Mouse (Mus musculus) intestine, embryonic 16.5 days (tissue): ENCODE results near the gene Tsfm. TPM values are rescaled to one million over a fixed set of nuclear protein-coding genes. Genes with fewer than 3 reads are reported as not detected.

Experiments used
- ATAC-seq: fragments of 200-750 bp; cut with Nextera tagmentation; 2 replicates; pipeline ENCODE4 v1.8.0; 2017; ENCODE audit warnings: moderate TSS enrichment, moderate library complexity
- H3K27ac ChIP-seq: fragments of 300-500 bp; sonication (generic); 2 replicates; pipeline ENCODE4 v1.5.1; 2014; ENCODE audit warnings: mild to moderate bottlenecking, low read length
- H3K27me3 ChIP-seq: fragments of 300-500 bp; sonication (generic); replicated peaks from 2 replicates; pipeline ENCODE4 v1.6.1; 2014; ENCODE audit warnings: low read length, control low read depth, mixed read lengths; ENCODE audit not compliant: control insufficient read depth, insufficient read depth
- H3K36me3 ChIP-seq: fragments of 300-500 bp; sonication (generic); 2 replicates; pipeline ENCODE4 v1.6.1; 2014; ENCODE audit warnings: low read length, control low read depth; ENCODE audit not compliant: control insufficient read depth, insufficient read depth
- H3K4me1 ChIP-seq: fragments of 300-500 bp; sonication (generic); 2 replicates; pipeline ENCODE4 v1.6.1; 2014; ENCODE audit warnings: low read length, control low read depth, mixed read lengths; ENCODE audit not compliant: control insufficient read depth, insufficient read depth
- H3K4me2 ChIP-seq: fragments of 300-500 bp; sonication (generic); 2 replicates; pipeline ENCODE4 v1.6.1; 2014; ENCODE audit warnings: low read depth, low read length, control low read depth
- H3K4me3 ChIP-seq: fragments of 300-500 bp; sonication (generic); 2 replicates; pipeline ENCODE4 v1.5.1; 2014; ENCODE audit warnings: mild to moderate bottlenecking, low read length
- H3K9ac ChIP-seq: fragments of 300-500 bp; sonication (generic); 2 replicates; pipeline ENCODE4 v1.6.1; 2014; ENCODE audit warnings: low read depth, low read length
- H3K9me3 ChIP-seq: fragments of 300-500 bp; sonication (generic); 2 replicates; pipeline ENCODE4 v1.6.1; 2016; ENCODE audit warnings: low read length, control low read depth; ENCODE audit not compliant: control insufficient read depth
- WGBS: fragments of 180-500 bp; shearing (Covaris S2); extraction: QIAGEN DNeasy Blood & Tissue Kit; methylation state at CpG from one replicate; pipeline ENCODE4 v1.1.7; 2014; 5-methylcytosine and 5-hydroxymethylcytosine counted together
- polyA plus RNA-seq: library from polyadenylated mRNA; unstranded; fragments of >200 nt; fragmentation: Nextera tagmentation; extraction: Ambion mirVana; gene quantifications from 2 replicates; pipeline ENCODE4 v1.2.1, GENCODE M21; 2015

Tsfm gene
- polyA plus RNA-seq, 1 experiment from 2014 or later = 100 TPM

DNA sequence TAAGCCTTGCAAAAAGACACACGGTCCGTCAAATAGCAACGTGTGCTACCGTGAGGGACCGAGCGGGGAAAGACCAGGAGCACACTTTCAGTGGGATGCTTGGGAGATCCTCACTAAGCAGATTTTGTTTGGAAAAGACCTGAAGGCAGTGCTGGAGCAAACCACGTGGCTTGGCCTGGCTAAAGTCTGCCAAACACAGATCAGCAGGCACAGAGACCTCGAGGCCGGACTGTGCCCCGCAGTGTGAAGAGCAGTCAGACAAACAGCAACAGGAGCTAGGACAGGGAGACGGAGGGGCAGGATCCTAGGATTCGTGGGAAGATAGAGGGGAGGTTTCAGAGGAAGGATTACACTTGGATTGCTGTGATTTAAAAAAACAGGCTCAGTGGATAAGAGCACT, 5.6 kb upstream of the Tsfm start:
- H3K36me3 ChIP-seq = no peaks in the 10 kb centered on the region
- no peak overlapping the region for H3K27ac ChIP-seq
- no peaks in the 10 kb centered on the region for H3K27me3 ChIP-seq
- no peaks in the 10 kb centered on the region for H3K4me1 ChIP-seq
- WGBS = 80% methylated on average over 12 of the region's 12 CpGs
- no peaks in the 10 kb centered on the region for H3K9me3 ChIP-seq
- H3K9ac ChIP-seq = no peak overlapping the region
- H3K4me2 ChIP-seq = no peak overlapping the region
- no peak for ATAC-seq
- no peak overlapping the region for H3K4me3 ChIP-seq

DNA sequence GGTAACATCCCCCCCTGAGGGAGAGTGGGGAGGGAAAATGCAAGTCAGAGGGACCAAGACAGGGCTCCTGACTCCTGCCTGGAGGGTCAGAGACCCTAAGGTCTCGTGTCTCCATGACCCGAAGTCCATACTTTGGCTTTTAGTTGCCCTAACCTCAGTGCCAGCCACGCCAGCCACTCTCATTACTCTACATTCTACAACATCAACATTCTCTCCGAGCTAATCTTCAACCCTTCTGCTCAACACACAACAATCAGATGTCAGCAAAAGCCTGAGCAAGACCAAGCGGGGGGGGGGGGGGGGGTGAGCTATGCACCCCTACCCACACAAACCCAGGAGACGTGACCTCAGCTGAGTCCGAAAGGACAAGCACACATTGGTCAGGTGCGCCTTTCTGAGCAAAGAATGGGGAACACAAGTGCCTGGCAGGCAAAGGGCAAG, 2.7 kb upstream of the Tsfm start:
- Histone ChIP-seq H3K4me3 (no peak overlapping the region), H3K27ac (no peak overlapping the region), H3K27me3 (no peaks in the 10 kb centered on the region), H3K36me3 (no peaks in the 10 kb centered on the region), H3K4me1 (peaks cover 5% of the 10 kb centered on the region; the same call in 1 of the 2 replicates), H3K9ac (no peak overlapping the region), H3K9me3 (no peaks in the 10 kb centered on the region), H3K4me2 (no peak overlapping the region)
- WGBS = 80% methylated on average over 7 of the region's 8 CpGs
- no peak for ATAC-seq

DNA sequence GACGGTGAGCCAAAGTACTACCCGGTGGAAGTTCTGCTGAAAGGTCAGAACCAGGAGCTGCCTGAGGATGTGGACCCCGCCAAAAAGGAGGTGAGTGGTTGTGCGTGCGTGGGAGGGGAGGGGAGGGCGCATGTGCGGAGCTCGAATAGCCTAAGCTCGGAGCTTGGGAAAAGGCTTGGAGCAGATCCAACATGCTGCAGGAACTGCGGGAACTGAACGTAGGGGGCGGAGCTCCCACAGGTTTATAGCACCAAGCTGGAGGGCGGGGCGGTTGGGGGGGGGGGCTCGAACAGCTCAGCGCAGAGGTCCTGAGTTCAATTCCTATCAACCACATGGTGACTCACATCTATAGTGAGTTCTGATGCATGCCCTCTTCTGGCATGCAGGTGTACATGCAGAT, 12.2 kb downstream of the Tsfm start:
- Histone ChIP-seq H3K27ac (no peak overlapping the region), H3K27me3 (no peaks in the 10 kb centered on the region), H3K36me3 (no peaks in the 10 kb centered on the region), H3K9ac (no peak overlapping the region), H3K4me2 (no peak overlapping the region), H3K9me3 (no peaks in the 10 kb centered on the region), H3K4me1 (no peaks in the 10 kb centered on the region), H3K4me3 (no peak overlapping the region)
- ATAC-seq = no peak
- WGBS = 77% methylated on average over 16 of the region's 16 CpGs

DNA sequence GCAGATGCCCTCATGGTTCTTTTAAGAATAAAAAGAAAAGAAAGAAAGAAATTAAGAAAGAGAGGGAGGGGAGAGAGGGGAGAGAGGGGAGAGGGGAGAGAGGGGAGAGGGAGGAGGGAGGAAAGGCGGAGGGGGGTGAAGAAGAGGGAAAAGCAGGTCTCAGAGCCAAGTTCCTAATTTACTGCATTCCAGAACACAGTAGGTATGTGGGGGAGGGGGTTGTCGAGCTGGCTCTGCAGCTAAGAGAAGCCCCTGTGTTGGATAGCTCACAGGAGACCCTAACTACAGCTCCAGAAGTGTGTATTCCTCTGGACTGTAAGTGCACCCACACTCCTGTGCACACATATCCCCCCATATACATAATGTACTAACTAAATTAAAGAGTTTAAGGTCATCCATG, 13.6 kb downstream of the Tsfm start:
- Histone ChIP-seq H3K4me2 (no peak overlapping the region), H3K4me3 (no peak overlapping the region), H3K4me1 (no peaks in the 10 kb centered on the region), H3K36me3 (no peaks in the 10 kb centered on the region), H3K9me3 (no peaks in the 10 kb centered on the region), H3K9ac (no peak overlapping the region), H3K27me3 (no peaks in the 10 kb centered on the region), H3K27ac (no peak overlapping the region)
- WGBS = 30% methylated on average over 2 of the region's 2 CpGs
- no peak for ATAC-seq

DNA sequence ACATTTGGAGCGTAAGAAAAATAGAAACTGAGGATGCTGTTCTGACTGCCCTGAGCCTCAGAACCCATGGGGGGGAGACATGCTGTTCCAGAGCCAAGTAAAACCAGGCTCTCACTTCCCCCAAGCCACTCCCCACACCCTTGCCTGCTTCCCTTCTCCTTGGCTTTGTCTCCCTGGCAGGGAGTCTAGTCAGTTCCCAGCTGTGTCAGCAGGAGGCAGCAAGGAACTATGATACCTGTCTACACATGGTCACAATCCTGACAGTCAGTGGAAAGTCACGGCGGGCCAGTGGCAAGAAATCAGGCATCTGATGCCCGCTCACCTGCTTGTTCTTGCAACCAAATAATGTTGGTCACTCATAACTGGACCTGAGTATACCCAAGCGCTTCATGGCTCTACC, 14.2 kb downstream of the Tsfm start:
- Histone ChIP-seq H3K4me2 (no peak overlapping the region), H3K36me3 (no peaks in the 10 kb centered on the region), H3K9ac (no peak overlapping the region), H3K27me3 (no peaks in the 10 kb centered on the region), H3K27ac (no peak overlapping the region), H3K9me3 (no peaks in the 10 kb centered on the region), H3K4me1 (no peaks in the 10 kb centered on the region), H3K4me3 (no peak overlapping the region)
- WGBS = 54% methylated on average over 5 of the region's 5 CpGs
- 0 out of 2 replicates have a peak, but pooled peaks have one; percentile 9 for ATAC-seq

DNA sequence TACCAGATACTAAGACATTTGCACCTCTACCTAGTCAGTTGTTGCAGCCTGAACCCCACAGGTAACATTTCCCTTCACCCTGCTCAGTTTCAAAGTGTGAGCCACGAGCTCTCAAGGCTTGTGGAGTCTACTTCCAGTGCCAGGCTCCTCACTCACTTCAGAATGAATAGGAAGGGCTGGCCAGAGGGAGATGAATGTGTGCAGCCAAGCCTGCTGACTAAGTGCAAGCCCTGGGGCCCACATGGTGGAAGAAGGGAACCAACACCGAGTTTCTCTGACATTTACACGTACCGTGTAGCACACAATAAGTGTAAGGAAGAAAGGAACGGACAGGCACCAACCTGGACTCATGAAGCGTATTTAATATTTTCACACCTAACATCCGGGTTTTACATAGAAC, 26.8 kb downstream of the Tsfm start:
- no peak overlapping the region for H3K4me2 ChIP-seq
- H3K4me3 ChIP-seq = no peak overlapping the region
- no peaks in the 10 kb centered on the region for H3K9me3 ChIP-seq
- no peaks in the 10 kb centered on the region for H3K27me3 ChIP-seq
- ATAC-seq = no peak
- H3K4me1 ChIP-seq = peaks cover 7% of the 10 kb centered on the region
- 0 out of 2 replicates have a peak, but pooled peaks cover 2% of the 10 kb centered on the region for H3K36me3 ChIP-seq
- no peak overlapping the region for H3K9ac ChIP-seq
- 81% methylated on average over 7 of the region's 7 CpGs for WGBS
- no peak overlapping the region for H3K27ac ChIP-seq

DNA sequence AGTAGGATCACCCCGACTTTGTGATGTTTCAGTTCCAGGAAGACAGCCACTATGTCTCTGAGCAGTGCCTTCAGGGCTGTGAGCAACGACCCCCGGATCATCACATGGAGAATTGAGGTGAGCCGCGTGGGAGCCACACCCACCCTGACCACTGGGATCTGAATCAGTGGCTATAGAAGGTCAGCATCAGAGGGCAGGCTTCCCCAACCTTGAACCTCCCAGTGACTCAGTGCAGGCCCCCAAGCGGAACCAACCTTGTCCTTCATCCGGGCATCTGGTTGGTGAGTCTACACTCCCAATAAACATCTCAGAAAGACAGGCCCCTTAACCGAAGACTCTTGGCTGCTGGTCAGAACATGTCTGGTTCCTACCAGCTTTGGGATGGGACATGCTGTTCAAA, 27.3 kb downstream of the Tsfm start:
- WGBS = 82% methylated on average over 8 of the region's 8 CpGs
- peaks cover 7% of the 10 kb centered on the region for H3K4me1 ChIP-seq
- H3K36me3 ChIP-seq = peaks cover 3% of the 10 kb centered on the region; the same call in 1 of the 2 replicates
- no peak overlapping the region for H3K9ac ChIP-seq
- no peak overlapping the region for H3K4me2 ChIP-seq
- H3K27ac ChIP-seq = no peak overlapping the region
- H3K4me3 ChIP-seq = no peak overlapping the region
- H3K27me3 ChIP-seq = no peaks in the 10 kb centered on the region
- H3K9me3 ChIP-seq = no peaks in the 10 kb centered on the region
- ATAC-seq = no peak

DNA sequence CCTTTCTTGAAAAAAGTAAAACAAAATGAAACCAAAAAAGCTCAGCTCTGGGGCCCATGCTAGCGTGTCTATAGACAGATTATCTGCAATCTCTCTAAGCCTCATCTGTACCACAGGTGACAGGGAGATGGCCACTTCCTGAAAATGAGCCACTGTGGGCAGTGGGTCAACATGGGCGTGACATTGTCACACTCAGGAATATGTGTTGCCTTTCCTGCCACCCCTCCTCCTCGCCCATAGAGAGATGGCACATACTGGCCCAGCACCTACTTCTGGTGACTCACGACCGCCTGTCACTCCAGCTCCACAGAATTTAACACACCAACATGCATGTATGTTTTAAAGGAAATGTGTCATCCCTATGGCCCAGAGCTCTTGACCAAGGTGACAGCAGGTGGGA, 27.9 kb downstream of the Tsfm start:
- 87% methylated on average over 5 of the region's 5 CpGs for WGBS
- Histone ChIP-seq H3K9me3 (no peaks in the 10 kb centered on the region), H3K9ac (no peak overlapping the region), H3K4me1 (peaks cover 7% of the 10 kb centered on the region), H3K4me3 (no peak overlapping the region), H3K36me3 (peaks cover 8% of the 10 kb centered on the region; the same call in 1 of the 2 replicates), H3K27me3 (no peaks in the 10 kb centered on the region), H3K4me2 (no peak overlapping the region), H3K27ac (no peak overlapping the region)
- no peak for ATAC-seq

DNA sequence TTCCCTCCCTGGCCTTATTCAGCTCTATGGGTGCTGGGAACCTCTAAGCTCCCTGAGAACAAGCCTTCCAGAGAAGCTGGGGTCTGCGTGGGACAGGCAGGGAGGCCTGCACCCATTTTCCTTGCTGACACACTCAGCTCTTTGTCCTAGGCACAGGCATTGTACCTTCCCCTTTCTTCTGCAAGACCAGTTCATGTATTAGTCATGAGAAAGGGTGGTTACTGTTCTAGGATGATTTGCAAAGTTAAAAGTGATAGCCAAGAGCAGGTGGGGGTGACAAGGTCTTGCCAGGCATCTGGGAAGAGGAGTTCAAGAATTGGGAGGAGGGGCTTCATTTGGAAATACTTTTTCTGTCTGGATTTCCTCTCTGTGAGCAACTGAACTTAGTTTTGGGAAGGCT, 28.6 kb downstream of the Tsfm start:
- Histone ChIP-seq H3K9me3 (no peaks in the 10 kb centered on the region), H3K27ac (no peak overlapping the region), H3K4me3 (no peak overlapping the region), H3K4me1 (peaks cover 7% of the 10 kb centered on the region), H3K9ac (no peak overlapping the region), H3K36me3 (peaks cover 8% of the 10 kb centered on the region; the same call in 1 of the 2 replicates), H3K4me2 (no peak overlapping the region), H3K27me3 (no peaks in the 10 kb centered on the region)
- 79% methylated on average over 1 of the region's 1 CpGs for WGBS
- no peak for ATAC-seq

DNA sequence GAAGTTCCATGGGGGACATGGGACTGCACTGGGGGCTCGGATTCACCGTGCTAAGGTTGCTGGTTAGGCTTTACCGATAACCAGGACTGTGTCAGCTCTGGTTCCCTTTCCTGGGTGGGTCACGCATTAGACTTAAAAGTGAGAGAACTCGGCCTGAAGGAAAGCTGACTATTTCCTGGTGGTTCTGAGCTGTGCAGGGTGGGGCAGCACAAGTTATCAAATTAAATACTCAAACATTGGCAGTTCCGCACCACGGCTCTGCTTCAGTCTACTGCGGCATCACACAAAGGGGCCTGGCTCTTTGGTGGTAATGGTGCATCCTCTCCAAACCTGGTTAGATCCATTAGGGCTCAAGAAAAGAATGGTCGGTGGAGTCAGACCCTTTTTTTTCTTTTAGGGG, 29.3 kb downstream of the Tsfm start:
- ATAC-seq = 0 out of 2 replicates have a peak, but pooled peaks have one; percentile 14
- peaks cover 7% of the 10 kb centered on the region for H3K4me1 ChIP-seq
- H3K36me3 ChIP-seq = peaks cover 8% of the 10 kb centered on the region; the same call in 1 of the 2 replicates
- H3K4me3 ChIP-seq = no peak overlapping the region
- no peak overlapping the region for H3K9ac ChIP-seq
- no peak overlapping the region for H3K4me2 ChIP-seq
- H3K27me3 ChIP-seq = no peaks in the 10 kb centered on the region
- no peak overlapping the region for H3K27ac ChIP-seq
- WGBS = 63% methylated on average over 9 of the region's 9 CpGs
- no peaks in the 10 kb centered on the region for H3K9me3 ChIP-seq
